Mouse (Mus musculus) Patski (cell line): ENCODE measurements around the gene Gm20388. TPM values are rescaled to one million over a fixed set of nuclear protein-coding genes. Genes with fewer than 3 reads are reported as not detected.

Experiments used
- ATAC-seq: fragments of 100-300 bp; one replicate; pipeline ENCODE4 v1.8.0; 2021
- CTCF ChIA-PET: fragments of 350-600 bp; sonication (Branson Sonifier 250); formaldehyde crosslinking; loops from one replicate; lab custom pipeline; 2022; ENCODE audit warnings: inconsistent platforms; lab: Charles Lee
- POLR2A ChIA-PET: fragments of 350-600 bp; sonication (Branson Sonifier 250); formaldehyde crosslinking; loops from one replicate; lab custom pipeline; 2022; ENCODE audit warnings: antibody characterized with exemption, inconsistent platforms; lab: Charles Lee
- DNase-seq: peaks from one replicate; pipeline ENCODE4 v3.0.0-alpha.2; 2011; ENCODE audit warnings: low read depth, low spot score
- H3K27me3 ChIP-seq: fragments of 371-371 bp; one replicate; pipeline ENCODE4 v1.5.1; 2021
- CTCF ChIP-seq: fragments of 100-300 bp; IDR thresholded peaks from one replicate; pipeline ENCODE4 v1.5.1; 2021
- in situ Hi-C: fragments of 300-500 bp; cut with MboI; formaldehyde crosslinking; loops from 3 replicates; pipeline ENCODE4 v1.11.1; 2018; ENCODE audit warnings: low pct_unique_long_range_greater_than_20kb, mixed read lengths
- polyA plus RNA-seq: library from polyadenylated mRNA; unstranded; gene quantifications from one replicate; pipeline ENCODE4 v1.2.3, GENCODE M21; 2021

Gene Gm20388
- polyA plus RNA-seq, 1 experiment from 2014 or later, result 86.7 TPM

GRCm38 (mm10) chr8:122230712-122231337, 2320.2 kb downstream of the Gm20388 start:
- DNase-seq, result no peak
- CTCF ChIA-PET, result interaction anchor here (0.8 to 1.9 kb wide), 8 partner anchors 12 to 252 kb away, joined by 3 to 7 read pairs (median 4); no protein-coding TSS in a partner anchor
- in situ Hi-C loops, result no loop called here
- TF ChIP-seq CTCF, result no peak
- POLR2A ChIA-PET, result interaction anchor here (0.7 to 2.3 kb wide), 6 partner anchors 11 to 170 kb away, joined by 3 to 11 read pairs (median 3); no protein-coding TSS in a partner anchor
- no peaks in the 10 kb centered on the region for H3K27me3 ChIP-seq
- ATAC-seq, result peak; percentile 36

- in situ Hi-C loops, result no loop called here
- peak; percentile 78 for ATAC-seq
- TF ChIP-seq CTCF, result no peak
- H3K27me3 ChIP-seq, result no peaks in the 10 kb centered on the region
- peak; percentile 81 for DNase-seq
- POLR2A ChIA-PET, result interaction anchor here (0.6 kb wide), 1 partner anchor 238 kb away, joined by 4 read pairs; no protein-coding TSS in a partner anchor
- CTCF ChIA-PET, result interaction anchor here (0.7 to 1.4 kb wide), 2 partner anchors 15 to 80 kb away, joined by 3 read pairs; no protein-coding TSS in a partner anchor
Measured at GRCm38 (mm10) chr8:122234055-122234454, 2323.4 kb downstream of the Gm20388 start.

GRCm38 (mm10) chr8:122236521-122236920, 2325.9 kb downstream of the Gm20388 start:
- no peaks in the 10 kb centered on the region for H3K27me3 ChIP-seq
- no peak for DNase-seq
- ChIA-PET CTCF (no interaction called here), POLR2A (no interaction called here)
- no peak for ATAC-seq
- in situ Hi-C loops, result no loop called here
- TF ChIP-seq CTCF, result no peak

GRCm38 (mm10) chr8:122238225-122238624, 2327.6 kb downstream of the Gm20388 start:
- TF ChIP-seq CTCF, result no peak
- DNase-seq, result no peak
- in situ Hi-C loops, result no loop called here
- no peaks in the 10 kb centered on the region for H3K27me3 ChIP-seq
- POLR2A ChIA-PET, result no interaction called here
- CTCF ChIA-PET, result no interaction called here
- ATAC-seq, result no peak

- ATAC-seq (no peak), DNase-seq (no peak)
- in situ Hi-C loops, result no loop called here
- ChIA-PET CTCF (no interaction called here), POLR2A (no interaction called here)
- TF ChIP-seq CTCF, result no peak
- no peaks in the 10 kb centered on the region for H3K27me3 ChIP-seq
Measured at GRCm38 (mm10) chr8:122238731-122239130, 2328.1 kb downstream of the Gm20388 start.

- ATAC-seq (no peak), DNase-seq (no peak)
- ChIA-PET POLR2A (interaction anchor here (0.9 kb wide), 1 partner anchor 10 kb away, joined by 3 read pairs; no protein-coding TSS in a partner anchor), CTCF (interaction anchor here (0.9 kb wide), 1 partner anchor 19 kb away, joined by 3 read pairs; no protein-coding TSS in a partner anchor)
- in situ Hi-C loops, result no loop called here
- no peak for TF ChIP-seq CTCF
- no peaks in the 10 kb centered on the region for H3K27me3 ChIP-seq
Measured at GRCm38 (mm10) chr8:122240241-122241026, 2329.8 kb downstream of the Gm20388 start.

GRCm38 (mm10) chr8:122243310-122243709, 2332.7 kb downstream of the Gm20388 start:
- POLR2A ChIA-PET, result no interaction called here
- no peak for TF ChIP-seq CTCF
- ATAC-seq (no peak), DNase-seq (no peak)
- in situ Hi-C loops, result no loop called here
- CTCF ChIA-PET, result interaction anchor here (1.5 kb wide), 1 partner anchor 13 kb away, joined by 3 read pairs; no protein-coding TSS in a partner anchor
- H3K27me3 ChIP-seq, result no peaks in the 10 kb centered on the region

- ChIA-PET POLR2A (no interaction called here), CTCF (interaction anchor here (0.8 kb wide), 1 partner anchor 267 kb away, joined by 4 read pairs; no protein-coding TSS in a partner anchor)
- no peaks in the 10 kb centered on the region for H3K27me3 ChIP-seq
- in situ Hi-C loops, result no loop called here
- ATAC-seq, result no peak
- no peak for TF ChIP-seq CTCF
- DNase-seq, result no peak
Measured at GRCm38 (mm10) chr8:122245161-122245560, 2334.5 kb downstream of the Gm20388 start.

- in situ Hi-C loops, result no loop called here
- ATAC-seq, result no peak
- no peak for DNase-seq
- ChIA-PET CTCF (interaction anchor here (1.4 kb wide), 1 partner anchor 17 kb away, joined by 3 read pairs; no protein-coding TSS in a partner anchor), POLR2A (interaction anchor here (0.7 to 1.0 kb wide), 2 partner anchors 16 to 101 kb away, joined by 3 read pairs; no protein-coding TSS in a partner anchor)
- H3K27me3 ChIP-seq, result no peaks in the 10 kb centered on the region
- TF ChIP-seq CTCF, result no peak
Measured at GRCm38 (mm10) chr8:122246257-122247211, 2335.9 kb downstream of the Gm20388 start.
